Mouse (Mus musculus) B cell, adult 2 months (primary cell): ENCODE results near the gene Exoc4.

ENCODE experiments used
- DNase-seq, 2 experiments: peaks; one replicate each; pipeline ENCODE4 v3.0.0; 2022

Exoc4 gene

DNA sequence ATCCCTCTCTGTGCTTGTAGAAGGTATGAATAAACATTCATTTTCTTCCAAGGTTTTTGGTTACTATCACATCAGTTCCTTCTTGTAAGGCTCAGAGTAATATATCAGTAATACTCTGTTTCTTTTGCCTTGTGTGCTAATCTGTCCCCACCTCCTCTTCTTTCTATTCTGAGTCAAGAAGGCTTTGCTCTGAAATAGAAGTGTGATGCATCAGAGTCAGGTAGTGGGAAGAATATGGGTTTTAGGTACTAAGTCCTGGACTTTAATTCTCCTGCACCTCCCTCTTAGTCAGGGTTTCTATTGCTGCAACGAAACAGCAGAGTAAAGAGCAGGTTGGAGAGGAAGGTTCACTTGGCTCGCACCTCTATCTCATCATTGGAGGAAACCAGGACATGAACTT is 240.9 kb downstream of the Exoc4 start:
- no peak for DNase-seq

DNA sequence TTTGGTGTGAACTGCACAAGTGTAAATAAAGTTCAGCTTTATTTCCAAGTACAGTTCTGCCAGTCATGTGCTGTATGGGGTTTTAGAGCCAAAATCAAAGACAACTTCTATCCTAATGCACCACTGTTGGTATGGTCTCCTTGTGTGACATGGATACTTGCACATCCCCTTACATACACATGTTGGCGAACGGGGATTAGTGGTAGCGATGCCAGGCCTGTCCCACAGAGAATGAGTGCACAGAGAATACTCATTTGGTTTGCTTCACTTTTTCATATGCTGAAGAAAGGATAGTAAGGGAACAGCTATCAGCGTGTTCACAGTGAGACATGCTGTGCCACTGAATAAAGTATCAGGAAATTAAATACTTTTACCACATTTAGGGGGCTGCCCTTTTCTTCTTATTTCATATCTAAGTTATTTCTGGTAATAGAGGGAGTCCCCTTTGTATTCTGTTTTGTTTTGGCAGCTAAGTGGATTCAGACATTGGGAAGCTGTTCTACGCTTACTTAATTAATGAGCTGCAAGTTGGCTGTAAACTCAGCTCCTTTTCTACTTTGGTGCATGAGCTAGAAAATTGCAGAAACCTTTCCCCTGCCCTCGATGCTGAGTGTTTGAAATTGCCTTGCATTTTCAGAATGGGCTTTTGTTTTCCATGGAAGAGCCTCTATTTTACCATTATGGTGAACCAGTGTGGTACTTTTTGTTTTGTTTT is 247.4 kb downstream of the Exoc4 start:
- no peak for DNase-seq

DNA sequence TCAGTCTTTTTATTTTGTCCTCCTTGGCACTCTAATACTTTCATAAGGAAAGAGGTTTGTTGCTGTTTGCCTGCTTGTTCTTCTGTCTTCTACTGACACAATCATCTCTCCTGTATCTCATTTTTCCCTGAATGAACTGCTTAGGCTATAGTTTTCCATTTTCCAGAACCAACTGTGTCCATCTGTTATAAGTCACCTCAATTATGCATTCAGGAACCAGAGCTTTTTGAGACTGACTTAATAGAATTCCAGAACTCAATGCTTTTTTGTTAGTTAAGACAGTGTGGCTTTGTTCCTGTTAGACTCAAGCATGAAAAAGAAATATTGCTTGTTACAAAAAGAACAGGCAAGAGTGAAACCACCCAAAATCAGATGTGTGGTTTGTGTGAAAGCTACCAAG is 248.5 kb downstream of the Exoc4 start:
- DNase-seq = no peak

DNA sequence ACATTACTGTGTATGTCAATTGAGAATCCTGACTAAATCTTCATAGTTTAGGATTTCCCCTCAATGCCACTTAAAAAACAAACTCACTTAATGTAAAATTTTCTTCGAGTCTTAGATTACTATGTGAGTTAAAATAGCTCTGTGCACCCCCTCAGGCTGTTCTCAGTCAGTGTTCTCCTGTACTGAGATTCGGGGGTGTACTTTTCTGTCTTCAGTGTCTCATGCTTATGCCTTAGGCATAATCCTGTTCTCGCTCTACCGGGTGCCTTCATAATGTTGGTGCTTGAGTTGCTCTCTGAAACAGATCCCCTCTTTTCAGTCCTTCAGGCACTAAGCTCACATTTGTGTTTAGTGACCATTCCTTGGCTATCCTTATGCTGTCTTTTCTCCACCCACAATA is 253.5 kb downstream of the Exoc4 start:
- no peak for DNase-seq

GRCm38 (mm10) chr6:33503381-33503780 is 254.5 kb downstream of the Exoc4 start:
- DNase-seq = no peak

DNA sequence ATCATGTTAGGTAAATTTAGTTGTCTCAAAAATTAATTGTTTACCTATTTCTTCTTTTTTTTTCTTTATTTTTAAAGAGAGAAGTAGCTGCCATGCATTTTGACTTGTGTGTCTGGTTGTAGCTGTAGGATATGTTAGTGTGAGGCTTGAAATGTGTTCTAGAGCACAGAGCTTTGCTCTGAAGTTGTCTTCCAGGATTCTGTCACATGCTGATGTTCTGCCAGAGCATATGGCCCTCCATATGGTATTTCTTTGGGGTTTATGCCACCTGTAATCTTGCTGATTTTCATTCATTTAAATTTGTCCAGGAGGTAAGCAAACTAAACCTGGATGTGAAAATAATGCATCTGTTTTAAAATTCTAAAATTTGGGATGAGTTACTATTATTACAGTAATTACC is 258.2 kb downstream of the Exoc4 start:
- no peak for DNase-seq

GRCm38 (mm10) chr6:33515391-33515790 is 266.5 kb downstream of the Exoc4 start:
- DNase-seq = no peak

GRCm38 (mm10) chr6:33516798-33517197 is 267.9 kb downstream of the Exoc4 start:
- no peak for DNase-seq

- DNase-seq = no peak
Measured at GRCm38 (mm10) chr6:33517890-33518410, 269.1 kb downstream of the Exoc4 start.

- DNase-seq = no peak
Measured at GRCm38 (mm10) chr6:33525695-33526366, 276.9 kb downstream of the Exoc4 start.

- no peak for DNase-seq
Measured at GRCm38 (mm10) chr6:33540356-33540755, 291.5 kb downstream of the Exoc4 start.

- DNase-seq = no peak
Measured at GRCm38 (mm10) chr6:33542712-33543111, 293.8 kb downstream of the Exoc4 start.

DNA sequence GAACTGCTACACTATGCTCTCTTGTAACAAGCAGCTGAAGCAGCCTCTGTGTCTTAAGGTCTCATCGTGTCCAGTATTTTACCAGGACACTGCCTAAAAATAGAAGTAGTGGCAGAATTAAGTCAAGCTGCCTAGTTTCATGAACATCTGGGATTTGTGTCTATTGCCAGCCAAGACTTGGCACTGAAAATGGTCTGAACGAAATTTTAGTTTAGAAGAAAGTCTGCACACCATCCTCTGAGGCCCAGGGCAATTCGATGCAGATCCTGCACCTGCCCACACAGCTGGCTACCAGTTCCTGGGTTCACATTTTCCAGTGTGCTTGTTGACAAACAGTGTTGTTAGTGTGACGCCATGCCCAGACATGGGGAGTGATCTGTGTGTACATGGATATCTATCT is 303.0 kb downstream of the Exoc4 start:
- no peak for DNase-seq

- DNase-seq = no peak
Measured at GRCm38 (mm10) chr6:33560925-33561324, 312.0 kb downstream of the Exoc4 start.

DNA sequence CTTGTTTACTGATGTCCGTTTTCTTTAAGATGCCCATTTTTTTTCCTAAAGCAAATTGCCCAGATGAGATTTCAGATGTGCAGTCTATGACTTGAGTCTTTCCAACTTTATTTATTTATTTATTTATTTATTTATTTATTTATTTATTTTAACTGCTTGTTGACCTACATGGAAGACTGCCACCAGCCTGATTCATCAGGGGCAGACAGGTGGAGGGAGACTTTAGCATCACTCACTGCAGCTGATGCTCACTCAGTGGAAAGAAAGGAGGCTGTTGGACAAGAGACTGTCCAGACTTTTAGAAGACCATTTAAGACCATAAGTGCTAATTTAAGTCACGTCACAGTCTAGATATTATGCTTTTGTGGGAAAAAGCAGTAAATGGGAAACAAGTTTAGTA is 313.0 kb downstream of the Exoc4 start:
- no peak for DNase-seq

DNA sequence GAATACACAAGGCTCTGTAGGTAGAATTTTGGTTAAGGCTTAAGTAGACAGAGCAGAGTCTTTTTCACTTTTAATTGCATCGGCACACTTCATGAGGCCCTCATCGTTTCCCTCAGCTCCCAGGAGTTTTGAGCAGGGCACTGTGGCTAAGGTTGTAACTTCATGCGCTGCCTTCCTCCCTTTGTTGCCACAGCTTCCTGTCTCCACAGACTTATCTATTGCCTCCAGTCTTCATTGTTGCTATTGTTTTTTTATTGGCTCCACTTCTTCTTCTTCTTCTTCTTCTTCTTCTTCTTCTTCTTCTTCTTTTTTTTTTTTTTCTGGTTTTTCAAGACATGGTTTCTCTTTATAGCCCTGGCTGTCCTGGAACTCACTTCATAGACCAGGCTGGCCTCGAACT is 327.1 kb downstream of the Exoc4 start:
- DNase-seq = no peak

- DNase-seq = no peak
Measured at GRCm38 (mm10) chr6:33608469-33608868, 359.6 kb downstream of the Exoc4 start.

GRCm38 (mm10) chr6:33613978-33614377 is 365.1 kb downstream of the Exoc4 start:
- no peak for DNase-seq

DNA sequence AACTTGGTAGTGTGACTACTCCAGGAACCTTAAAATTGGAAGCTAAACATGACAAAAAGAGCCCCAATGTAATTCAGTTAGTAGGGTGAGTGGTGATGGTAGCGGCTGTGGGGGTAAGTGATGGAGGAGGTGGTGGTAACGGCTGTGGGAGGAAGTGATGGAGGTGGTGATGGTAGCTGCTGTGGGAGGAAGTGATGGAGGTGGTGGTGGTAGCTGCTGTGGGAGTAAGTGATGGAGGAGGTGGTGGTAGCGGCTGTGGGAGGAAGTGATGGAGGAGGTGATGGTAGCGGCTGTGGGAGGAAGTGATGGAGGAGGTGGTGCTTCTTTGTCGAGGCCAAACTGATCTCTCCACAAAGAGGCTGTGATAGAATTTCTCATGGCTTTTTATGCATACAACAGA is 369.7 kb downstream of the Exoc4 start:
- DNase-seq = no peak

- DNase-seq = no peak
Measured at GRCm38 (mm10) chr6:33620701-33621100, 371.8 kb downstream of the Exoc4 start.

DNA sequence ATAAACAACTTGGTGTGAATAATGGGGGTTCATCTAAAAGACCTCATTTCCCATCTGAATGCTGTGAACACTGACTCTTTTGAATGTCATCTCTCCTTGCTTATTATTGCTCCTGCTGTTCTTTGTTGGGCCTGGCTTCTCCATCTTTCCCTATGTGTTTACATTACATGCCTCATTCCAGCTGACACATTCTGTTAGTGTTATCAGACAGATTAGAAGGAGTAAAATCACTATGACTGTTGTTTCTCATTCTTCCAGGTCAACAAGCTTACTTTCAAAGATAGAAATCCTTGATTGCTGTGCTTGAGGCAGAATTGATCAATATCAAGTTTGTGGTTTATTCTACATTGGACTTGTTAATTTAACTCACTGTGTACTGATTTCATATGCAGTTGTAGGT is 377.0 kb downstream of the Exoc4 start:
- no peak for DNase-seq

GRCm38 (mm10) chr6:33631133-33631532 is 382.2 kb downstream of the Exoc4 start:
- no peak for DNase-seq

- DNase-seq = no peak
Measured at GRCm38 (mm10) chr6:33637192-33637591, 388.3 kb downstream of the Exoc4 start.
